Mouse (Mus musculus) CH12.LX (cell line): ENCODE data around the gene Ears2. TPM values are rescaled to one million over a fixed set of nuclear protein-coding genes. Genes with fewer than 3 reads are reported as not detected.

Experiments
- DNase-seq: peaks from one replicate; pipeline ENCODE4 v3.0.0-alpha.2; 2013; ENCODE audit errors: extremely low read depth
- H3K27ac ChIP-seq: 2 replicates; pipeline ENCODE4 v1.5.1; 2012; ENCODE audit warnings: low read depth, mild to moderate bottlenecking, control low read depth, moderate library complexity; ENCODE audit not compliant: insufficient read depth
- H3K27me3 ChIP-seq: replicated peaks from 2 replicates; pipeline ENCODE3; 2012; ENCODE audit warnings: inconsistent platforms
- H3K36me3 ChIP-seq, 2 experiments: replicated peaks in 1 of 2; 2 replicates each; pipeline versions ENCODE3 to v1.6.1; 2012; ENCODE audit warnings: inconsistent platforms in 1 of 2, low read length in 1 of 2, mild to moderate bottlenecking in 1 of 2, mixed read lengths in 1 of 2, moderate library complexity in 1 of 2; ENCODE audit not compliant: control insufficient read depth in 1 of 2, insufficient read depth in 1 of 2
- H3K4me1 ChIP-seq, 2 experiments: 2 replicates each; pipeline ENCODE4 v1.6.1; 2012; ENCODE audit warnings: inconsistent platforms in 1 of 2, moderate library complexity in 1 of 2; ENCODE audit not compliant: insufficient read depth in 2 of 2, control insufficient read depth in 1 of 2
- H3K4me2 ChIP-seq: 2 replicates; pipeline ENCODE4 v1.6.1; 2012; ENCODE audit warnings: low read depth, mild to moderate bottlenecking, control low read depth; ENCODE audit not compliant: poor library complexity, insufficient read depth, severe bottlenecking
- H3K4me3 ChIP-seq, 3 experiments: fragments of 150-350 bp in 1 of 3; sonication (generic) in 1 of 3; replicated peaks in 1 of 3; 2 replicates each; pipeline versions ENCODE3 to v1.5.1; 2011 to 2012; ENCODE audit warnings: low read depth in 2 of 3, low read length in 2 of 3, mild to moderate bottlenecking in 2 of 3, moderate library complexity in 2 of 3, control low read depth in 1 of 3, improper control_type of control experiment in 1 of 3, inconsistent platforms in 1 of 3, mixed read lengths in 1 of 3; ENCODE audit not compliant: poor library complexity in 1 of 3
- H3K79me2 ChIP-seq: replicated peaks from 2 replicates; pipeline ENCODE4 v1.6.1; 2012; ENCODE audit warnings: mild to moderate bottlenecking, moderate library complexity; ENCODE audit not compliant: control insufficient read depth, poor library complexity, insufficient read depth, severe bottlenecking; ENCODE audit errors: extremely low read depth
- H3K9ac ChIP-seq: 2 replicates; pipeline ENCODE4 v1.6.1; 2012; ENCODE audit warnings: low read depth, mild to moderate bottlenecking, control low read depth, moderate library complexity; ENCODE audit not compliant: insufficient read depth
- H3K9me3 ChIP-seq: replicated peaks from 2 replicates; pipeline ENCODE3; 2012; ENCODE audit warnings: low read length, inconsistent platforms, mixed read lengths
- BHLHE40 ChIP-seq: IDR thresholded peaks from 2 replicates; pipeline ENCODE4 v1.6.1; 2011; ENCODE audit warnings: mild to moderate bottlenecking, low read depth, low read length, improper control_type of control experiment
- CHD1 ChIP-seq: IDR thresholded peaks from 2 replicates; pipeline ENCODE4 v1.6.1; 2012; ENCODE audit warnings: low read depth, low read length, improper control_type of control experiment, inconsistent platforms
- CHD2 ChIP-seq: IDR thresholded peaks from 2 replicates; pipeline ENCODE4 v1.6.1; 2011; ENCODE audit warnings: low read length, improper control_type of control experiment
- E2F4 ChIP-seq: IDR thresholded peaks from 2 replicates; pipeline ENCODE4 v1.6.1; 2011; ENCODE audit warnings: low read depth, low read length, improper control_type of control experiment; ENCODE audit not compliant: insufficient replicate concordance
- HCFC1 ChIP-seq: IDR thresholded peaks from 2 replicates; pipeline ENCODE4 v1.6.1; 2012; ENCODE audit warnings: low read depth, mild to moderate bottlenecking, inconsistent platforms, low read length, improper control_type of control experiment
- JUND ChIP-seq: conservative IDR thresholded peaks from 2 replicates; pipeline ENCODE4 v1.6.1; 2011; ENCODE audit warnings: low read depth, low read length, improper control_type of control experiment
- MAZ ChIP-seq: IDR thresholded peaks from 2 replicates; pipeline ENCODE4 v1.6.1; 2012; ENCODE audit warnings: low read depth, mild to moderate bottlenecking, inconsistent platforms, low read length, improper control_type of control experiment, moderate library complexity
- MEF2A ChIP-seq: IDR thresholded peaks from 2 replicates; pipeline ENCODE4 v1.6.1; 2014; ENCODE audit warnings: low read depth, mild to moderate bottlenecking, inconsistent platforms, low read length, improper control_type of control experiment, borderline replicate concordance
- MXI1 ChIP-seq: IDR thresholded peaks from 2 replicates; pipeline ENCODE4 v1.6.1; 2011; ENCODE audit warnings: mild to moderate bottlenecking, low read depth, low read length, improper control_type of control experiment
- NRF1 ChIP-seq: IDR thresholded peaks from 2 replicates; pipeline ENCODE4 v1.6.1; 2014; ENCODE audit warnings: low read depth, mild to moderate bottlenecking, inconsistent platforms, low read length, improper control_type of control experiment, moderate library complexity
- POLR2A ChIP-seq: IDR thresholded peaks from 2 replicates; pipeline ENCODE4 v1.6.1; 2011; ENCODE audit warnings: low read depth, mild to moderate bottlenecking, improper control_type of control experiment, low read length
- RAD21 ChIP-seq: IDR thresholded peaks from 2 replicates; pipeline ENCODE4 v1.6.1; 2011; ENCODE audit warnings: low read depth, mild to moderate bottlenecking, low read length, improper control_type of control experiment, moderate library complexity
- RCOR1 ChIP-seq: conservative IDR thresholded peaks from 2 replicates; pipeline ENCODE4 v1.6.1; 2012; ENCODE audit warnings: low read depth, mild to moderate bottlenecking, inconsistent platforms, low read length, improper control_type of control experiment
- SMC3 ChIP-seq: IDR thresholded peaks from 2 replicates; pipeline ENCODE4 v1.6.1; 2011; ENCODE audit warnings: low read depth, low read length, improper control_type of control experiment
- TBP ChIP-seq: conservative IDR thresholded peaks from 2 replicates; pipeline ENCODE4 v1.6.1; 2011; ENCODE audit warnings: low read depth, low read length, improper control_type of control experiment
- UBTF ChIP-seq: IDR thresholded peaks from 2 replicates; pipeline ENCODE4 v1.6.1; 2012; ENCODE audit warnings: low read depth, mild to moderate bottlenecking, inconsistent platforms, low read length, improper control_type of control experiment, moderate library complexity
- USF1 ChIP-seq: IDR thresholded peaks from 2 replicates; pipeline ENCODE4 v1.6.1; 2014; ENCODE audit warnings: low read depth, mild to moderate bottlenecking, inconsistent platforms, low read length, improper control_type of control experiment
- USF2 ChIP-seq: conservative IDR thresholded peaks from 2 replicates; pipeline ENCODE4 v1.6.1; 2011; ENCODE audit warnings: low read depth, low read length, improper control_type of control experiment
- ZC3H11A ChIP-seq: IDR thresholded peaks from 2 replicates; pipeline ENCODE4 v1.6.1; 2012; ENCODE audit warnings: low read depth, mild to moderate bottlenecking, inconsistent platforms, low read length, improper control_type of control experiment
- ZMIZ1 ChIP-seq: IDR thresholded peaks from 2 replicates; pipeline ENCODE4 v1.6.1; 2012; ENCODE audit warnings: low read depth, mild to moderate bottlenecking, inconsistent platforms, low read length, improper control_type of control experiment
- dilution Hi-C: fragments of 300-500 bp; cut with MboI; formaldehyde crosslinking; loops from 2 replicates; pipeline ENCODE4 v1.14.3; 2020; ENCODE audit warnings: low sequenced_read_pairs; ENCODE audit not compliant: extremely low pct_unique_long_range_greater_than_20kb, extremely low pct_ligation_motif_present
- in situ Hi-C: fragments of 300-500 bp; cut with MboI; formaldehyde crosslinking; loops from 3 replicates; pipeline ENCODE4 v1.14.3; 2019; ENCODE audit warnings: low sequenced_read_pairs, low pct_ligation_motif_present, low pct_unique_long_range_greater_than_20kb, mixed read lengths
- polyA plus RNA-seq: library from polyadenylated mRNA; unstranded; fragments of >175 nt; gene quantifications from 2 replicates; pipeline ENCODE4 v1.2.1, GENCODE M21; 2012; ENCODE audit warnings: low read depth; ENCODE audit not compliant: insufficient read length
- total RNA-seq, 2 experiments: library from RNA; depleted of rRNA; stranded (reverse); fragments of 300-350 nt in 1 of 2; fragments of >200 nt in 1 of 2; gene quantifications; 2 replicates each; pipeline ENCODE4 v1.2.3; 2012 to 2014

The Ears2 gene
- total and polyA plus RNA-seq, 3 experiments = 11.7 to 14.3 (median 13.2) TPM

- no peak overlapping the region for H3K4me2 ChIP-seq
- no peak for TF ChIP-seq E2F4
- no peak for TF ChIP-seq CHD2
- TF ChIP-seq BHLHE40 = no peak
- peaks cover 4 to 56% of the 10 kb centered on the region in 2 experiments for H3K4me1 ChIP-seq
- no peak overlapping the region for H3K4me3 ChIP-seq
- no peaks in the 10 kb centered on the region for H3K9me3 ChIP-seq
- no peak for DNase-seq
- no peaks in the 10 kb centered on the region for H3K27me3 ChIP-seq
- no peak overlapping the region for H3K27ac ChIP-seq
- H3K79me2 ChIP-seq = no peaks in the 10 kb centered on the region
- in situ Hi-C loops (no loop called here), dilution Hi-C loops (no loop called here)
- H3K36me3 ChIP-seq = peaks cover 8 to 42% of the 10 kb centered on the region in 2 experiments
- no peak overlapping the region for H3K9ac ChIP-seq
Measured at GRCm38 (mm10) chr7:122015105-122015504, 52.0 kb downstream of the Ears2 start.

- H3K9ac ChIP-seq = no peak overlapping the region
- no peak overlapping the region for H3K27ac ChIP-seq
- H3K4me2 ChIP-seq = no peak overlapping the region
- no peaks in the 10 kb centered on the region for H3K9me3 ChIP-seq
- no peaks in the 10 kb centered on the region for H3K79me2 ChIP-seq
- in situ Hi-C loops (no loop called here), dilution Hi-C loops (no loop called here)
- no peak for DNase-seq
- H3K4me3 ChIP-seq = no peak overlapping the region
- peaks cover 15 to 61% of the 10 kb centered on the region in 2 experiments for H3K36me3 ChIP-seq
- H3K4me1 ChIP-seq = peaks cover 0 to 34% of the 10 kb centered on the region in 2 experiments; a peak in 2 of 4 replicates
- TF ChIP-seq HCFC1 (no peak), UBTF (no peak), CHD1 (no peak), MXI1 (no peak)
- H3K27me3 ChIP-seq = no peaks in the 10 kb centered on the region
Measured at GRCm38 (mm10) chr7:122012949-122013348, 54.1 kb downstream of the Ears2 start.

- no peak overlapping the region for H3K4me3 ChIP-seq
- dilution Hi-C loops (no loop called here), in situ Hi-C loops (no loop called here)
- H3K9me3 ChIP-seq = no peaks in the 10 kb centered on the region
- DNase-seq = no peak
- no peak overlapping the region for H3K9ac ChIP-seq
- no peak overlapping the region for H3K4me2 ChIP-seq
- peaks cover 19 to 65% of the 10 kb centered on the region in 2 experiments for H3K36me3 ChIP-seq
- H3K79me2 ChIP-seq = no peaks in the 10 kb centered on the region
- H3K4me1 ChIP-seq = peaks cover 0 to 29% of the 10 kb centered on the region in 2 experiments; a peak in 2 of 4 replicates
- no peak overlapping the region for H3K27ac ChIP-seq
- TF ChIP-seq JUND (no peak), RCOR1 (no peak), USF1 (no peak), E2F4 (no peak), RAD21 (no peak), USF2 (no peak), MEF2A (no peak), ZC3H11A (no peak), BHLHE40 (no peak), NRF1 (no peak), MAZ (no peak), POLR2A (no peak), SMC3 (no peak), TBP (no peak), ZMIZ1 (no peak)
- no peaks in the 10 kb centered on the region for H3K27me3 ChIP-seq
Measured at GRCm38 (mm10) chr7:122012370-122012769, 54.7 kb downstream of the Ears2 start.
